Mouse (Mus musculus): ENCODE measurements around the gene Ankrd11.

DNA sequence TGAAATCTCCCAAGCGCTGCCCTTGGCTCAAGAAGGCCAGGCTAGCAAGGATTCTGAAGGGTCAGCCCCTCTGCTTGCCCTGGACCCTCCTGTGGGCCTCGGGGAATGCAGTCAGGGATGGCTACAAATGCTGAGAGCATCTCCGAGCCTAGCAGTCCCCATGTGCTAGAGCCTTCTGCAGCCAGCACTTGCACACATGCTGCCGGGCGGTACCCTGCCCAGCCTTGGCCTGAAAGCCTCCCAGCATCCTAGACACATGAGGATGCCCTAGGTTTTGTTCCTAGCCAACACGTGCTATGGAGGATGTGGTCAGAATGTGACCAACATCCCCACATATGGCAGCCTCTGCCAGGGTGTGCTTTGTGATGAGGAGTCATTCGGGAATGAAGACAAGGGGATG lies 187.7 kb downstream of the Ankrd11 start:
- TF ChIP-seq CTCF (IDR thresholded peaks at IDR 0.05; ENCODE audit: control insufficient read depth, insufficient read depth, insufficient read length) (no peak), MAX (IDR thresholded peaks at IDR 0.05) (no peak), MYOD1 (IDR thresholded peaks at IDR 0.05; ENCODE audit: control insufficient read depth, insufficient read length, low read depth) (no peak), USF1 (IDR thresholded peaks at IDR 0.05; ENCODE audit: low read depth) (no peak), MYOG (IDR thresholded peaks at IDR 0.05; ENCODE audit: control insufficient read depth, extremely low read depth, insufficient read length) (no peak), CEBPB (IDR thresholded peaks at IDR 0.05; ENCODE audit: low read depth) (no peak)

Measured in C2C12 (cell line).